Mouse (Mus musculus): ENCODE measurements around the gene Gm9837.

GRCm38 (mm10) chr11:53518759-53519158 is 48.5 kb upstream of the Gm9837 start:
- TF ChIP-seq CTCF (IDR thresholded peaks at IDR 0.05; ENCODE audit: low read depth, low read length) (no peak), POLR2A (IDR thresholded peaks at IDR 0.05; ENCODE audit: extremely low read depth, insufficient read depth, low read length) (no peak)

Data from liver, adult 2 months (tissue).